Mouse (Mus musculus): Measurements from ENCODE around the gene Ppfibp1. TPM values are rescaled to one million over a fixed set of nuclear protein-coding genes. Genes with fewer than 3 reads are reported as not detected.
A peak's percentile ranks its signal among the peaks of the same experiment; 100 is the strongest.

Gene Ppfibp1
- polyA plus RNA-seq, 1 experiment from 2014 or later: 62.7 TPM

DNA sequence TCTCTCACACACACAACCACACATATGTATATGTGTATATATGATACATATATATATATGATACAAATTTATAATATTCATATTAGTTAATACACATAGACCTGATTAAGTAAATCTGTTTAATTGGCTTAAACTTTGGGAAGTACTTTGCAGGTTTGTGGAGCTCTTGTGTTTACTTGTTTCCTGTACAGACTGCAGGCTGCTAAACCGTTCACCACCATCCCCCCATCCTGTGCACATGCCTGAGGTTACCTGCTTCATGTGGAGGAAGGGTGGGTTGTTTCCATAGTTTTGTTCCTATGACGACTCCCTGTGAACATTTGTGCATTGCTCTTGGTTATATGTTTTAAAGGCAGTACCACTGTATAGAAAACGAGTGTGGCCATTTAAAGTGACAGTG is 83.1 kb downstream of the Ppfibp1 start:
- H3K27ac ChIP-seq (replicated peaks in 1 of 2; ENCODE audit: control insufficient read depth in 1 of 2, insufficient read depth in 1 of 2, low read depth in 2 of 2, low read length in 2 of 2): no peak overlapping the region
- no peak overlapping the region for H3K9ac ChIP-seq (ENCODE audit: low read length)
- no peak overlapping the region for H3K4me3 ChIP-seq (ENCODE audit: control insufficient read depth in 1 of 2, insufficient read depth in 1 of 2, low read depth in 1 of 2, low read length in 2 of 2)
- no peaks in the 10 kb centered on the region for H3K27me3 ChIP-seq (ENCODE audit: control insufficient read depth, insufficient read depth, low read length)
- no peak for ATAC-seq (ENCODE audit: insufficient number of reproducible peaks, insufficient read depth, low FRiP score, low read depth)
- H3K36me3 ChIP-seq (ENCODE audit: control insufficient read depth, insufficient read depth, low read length): peaks cover 2% of the 10 kb centered on the region; the same call in 1 of the 2 replicates
- 58% methylated on average over 3 of the region's 3 CpGs for WGBS
- H3K4me1 ChIP-seq (ENCODE audit: control insufficient read depth in 2 of 2, insufficient read depth in 2 of 2, low read length in 2 of 2): peaks cover 5 to 32% of the 10 kb centered on the region in 2 experiments
- H3K4me2 ChIP-seq (ENCODE audit: low read length): no peak overlapping the region
- no peaks in the 10 kb centered on the region for H3K9me3 ChIP-seq (ENCODE audit: control insufficient read depth, low read length)

DNA sequence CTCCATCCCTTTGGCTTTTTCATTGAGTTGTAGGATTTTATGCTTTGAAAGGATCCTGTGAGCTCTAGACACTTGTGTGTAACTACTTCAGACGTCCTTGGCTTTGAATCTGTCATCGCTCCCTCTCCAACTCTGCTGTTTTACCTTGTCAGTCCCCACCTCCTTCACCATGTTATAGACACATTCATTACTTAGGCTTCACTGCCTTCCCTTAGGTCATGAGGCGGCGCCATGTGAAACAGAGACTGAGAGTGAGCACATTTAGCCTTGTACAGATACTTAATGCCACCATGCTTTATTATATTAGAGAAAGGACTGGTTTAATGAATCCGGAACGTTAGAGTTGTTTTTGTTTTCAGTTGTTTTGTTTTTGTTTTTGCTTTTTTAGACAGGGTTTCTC is 83.7 kb downstream of the Ppfibp1 start:
- 49% methylated on average over 6 of the region's 6 CpGs for WGBS
- H3K4me3 ChIP-seq (ENCODE audit: control insufficient read depth in 1 of 2, insufficient read depth in 1 of 2, low read depth in 1 of 2, low read length in 2 of 2): no peak overlapping the region
- no peak overlapping the region for H3K9ac ChIP-seq (ENCODE audit: low read length)
- H3K4me2 ChIP-seq (ENCODE audit: low read length): no peak overlapping the region
- peaks cover 5 to 34% of the 10 kb centered on the region in 2 experiments for H3K4me1 ChIP-seq (ENCODE audit: control insufficient read depth in 2 of 2, insufficient read depth in 2 of 2, low read length in 2 of 2)
- peaks cover 8% of the 10 kb centered on the region for H3K36me3 ChIP-seq (ENCODE audit: control insufficient read depth, insufficient read depth, low read length)
- H3K9me3 ChIP-seq (ENCODE audit: control insufficient read depth, low read length): no peaks in the 10 kb centered on the region
- H3K27ac ChIP-seq (replicated peaks in 1 of 2; ENCODE audit: control insufficient read depth in 1 of 2, insufficient read depth in 1 of 2, low read depth in 2 of 2, low read length in 2 of 2): 0 out of 4 replicates have a peak overlapping the region, but pooled peaks of 1 of the 2 experiments have one; percentile 21
- no peaks in the 10 kb centered on the region for H3K27me3 ChIP-seq (ENCODE audit: control insufficient read depth, insufficient read depth, low read length)
- no peak for ATAC-seq (ENCODE audit: insufficient number of reproducible peaks, insufficient read depth, low FRiP score, low read depth)

DNA sequence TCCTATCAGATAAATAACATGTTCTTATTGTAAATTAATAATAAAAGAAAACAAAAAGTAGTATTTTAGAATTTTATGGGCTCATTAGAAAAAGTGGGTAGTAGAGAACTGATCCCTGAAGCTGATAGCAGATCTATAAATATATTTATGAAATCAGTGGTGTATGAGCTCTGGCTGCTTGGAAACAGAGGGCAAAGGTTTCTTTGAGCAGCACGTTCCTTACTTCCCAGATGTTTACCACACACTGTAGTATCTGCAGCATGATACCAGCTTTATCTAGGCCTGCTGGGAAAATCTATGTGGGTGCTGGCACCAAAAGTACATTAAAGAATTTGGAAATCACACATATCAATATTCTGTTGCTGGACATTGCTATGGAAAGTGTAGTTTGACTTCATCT is 84.5 kb downstream of the Ppfibp1 start:
- H3K9ac ChIP-seq (ENCODE audit: low read length): no peak overlapping the region
- no peak overlapping the region for H3K4me2 ChIP-seq (ENCODE audit: low read length)
- no peak for ATAC-seq (ENCODE audit: insufficient number of reproducible peaks, insufficient read depth, low FRiP score, low read depth)
- H3K36me3 ChIP-seq (ENCODE audit: control insufficient read depth, insufficient read depth, low read length): peaks cover 15% of the 10 kb centered on the region
- 45% methylated on average over 1 of the region's 1 CpGs for WGBS
- no peak overlapping the region for H3K4me3 ChIP-seq (ENCODE audit: control insufficient read depth in 1 of 2, insufficient read depth in 1 of 2, low read depth in 1 of 2, low read length in 2 of 2)
- no peaks in the 10 kb centered on the region for H3K27me3 ChIP-seq (ENCODE audit: control insufficient read depth, insufficient read depth, low read length)
- H3K4me1 ChIP-seq (ENCODE audit: control insufficient read depth in 2 of 2, insufficient read depth in 2 of 2, low read length in 2 of 2): peaks cover 5 to 34% of the 10 kb centered on the region in 2 experiments
- H3K27ac ChIP-seq (replicated peaks in 1 of 2; ENCODE audit: control insufficient read depth in 1 of 2, insufficient read depth in 1 of 2, low read depth in 2 of 2, low read length in 2 of 2): no peak overlapping the region
- H3K9me3 ChIP-seq (ENCODE audit: control insufficient read depth, low read length): no peaks in the 10 kb centered on the region

DNA sequence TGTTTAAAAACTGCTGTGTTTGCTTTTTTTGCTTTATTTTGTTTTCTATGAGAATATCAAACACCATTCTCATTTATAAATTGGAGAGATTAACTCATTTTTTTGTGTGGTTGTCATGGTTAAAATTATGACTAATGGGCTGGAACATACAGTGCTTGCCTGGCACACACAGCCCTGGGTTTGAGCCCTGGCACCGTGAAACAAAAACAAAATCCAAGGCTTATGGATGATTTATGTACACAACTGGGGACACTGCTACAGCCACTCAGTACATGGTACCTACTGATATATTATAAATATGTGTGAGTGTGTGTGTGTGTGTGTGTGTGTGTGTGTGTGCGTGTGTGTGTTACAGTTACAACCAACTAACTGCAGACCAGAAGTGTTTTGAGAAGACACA is 85.1 kb downstream of the Ppfibp1 start:
- Histone ChIP-seq H3K4me1 (ENCODE audit: control insufficient read depth in 2 of 2, insufficient read depth in 2 of 2, low read length in 2 of 2) (peaks cover 5 to 34% of the 10 kb centered on the region in 2 experiments), H3K36me3 (ENCODE audit: control insufficient read depth, insufficient read depth, low read length) (peaks cover 22% of the 10 kb centered on the region), H3K27ac (replicated peaks in 1 of 2; ENCODE audit: control insufficient read depth in 1 of 2, insufficient read depth in 1 of 2, low read depth in 2 of 2, low read length in 2 of 2) (no peak overlapping the region), H3K27me3 (ENCODE audit: control insufficient read depth, insufficient read depth, low read length) (no peaks in the 10 kb centered on the region), H3K9ac (ENCODE audit: low read length) (no peak overlapping the region), H3K4me2 (ENCODE audit: low read length) (no peak overlapping the region), H3K9me3 (ENCODE audit: control insufficient read depth, low read length) (no peaks in the 10 kb centered on the region), H3K4me3 (ENCODE audit: control insufficient read depth in 1 of 2, insufficient read depth in 1 of 2, low read depth in 1 of 2, low read length in 2 of 2) (no peak overlapping the region)
- 77% methylated on average over 2 of the region's 2 CpGs for WGBS
- ATAC-seq (ENCODE audit: insufficient number of reproducible peaks, insufficient read depth, low FRiP score, low read depth): no peak

DNA sequence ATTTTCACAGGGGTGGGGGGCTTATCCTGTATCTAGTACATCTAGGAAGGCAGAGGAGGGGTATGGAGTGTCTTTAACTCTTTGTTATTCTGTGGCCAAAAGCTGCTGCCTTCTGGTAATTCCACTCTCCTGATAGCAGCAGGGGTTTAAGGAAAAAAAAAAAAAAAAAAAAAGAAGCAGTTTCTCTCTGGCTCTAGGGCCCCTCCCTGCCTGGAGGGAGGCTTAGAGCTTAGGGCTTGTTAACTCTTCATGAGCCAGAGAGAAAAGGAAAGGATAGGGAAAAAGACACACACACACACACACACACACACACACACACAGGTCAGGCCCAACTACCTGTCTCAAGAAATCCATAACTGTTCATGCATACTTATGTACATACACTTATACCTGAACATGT is 85.5 kb downstream of the Ppfibp1 start:
- Histone ChIP-seq H3K27ac (replicated peaks in 1 of 2; ENCODE audit: control insufficient read depth in 1 of 2, insufficient read depth in 1 of 2, low read depth in 2 of 2, low read length in 2 of 2) (no peak overlapping the region), H3K36me3 (ENCODE audit: control insufficient read depth, insufficient read depth, low read length) (peaks cover 22% of the 10 kb centered on the region), H3K9ac (ENCODE audit: low read length) (no peak overlapping the region), H3K4me1 (ENCODE audit: control insufficient read depth in 2 of 2, insufficient read depth in 2 of 2, low read length in 2 of 2) (peaks cover 5 to 38% of the 10 kb centered on the region in 2 experiments), H3K9me3 (ENCODE audit: control insufficient read depth, low read length) (no peaks in the 10 kb centered on the region), H3K27me3 (ENCODE audit: control insufficient read depth, insufficient read depth, low read length) (no peaks in the 10 kb centered on the region), H3K4me2 (ENCODE audit: low read length) (no peak overlapping the region), H3K4me3 (ENCODE audit: control insufficient read depth in 1 of 2, insufficient read depth in 1 of 2, low read depth in 1 of 2, low read length in 2 of 2) (no peak overlapping the region)
- no peak for ATAC-seq (ENCODE audit: insufficient number of reproducible peaks, insufficient read depth, low FRiP score, low read depth)

DNA sequence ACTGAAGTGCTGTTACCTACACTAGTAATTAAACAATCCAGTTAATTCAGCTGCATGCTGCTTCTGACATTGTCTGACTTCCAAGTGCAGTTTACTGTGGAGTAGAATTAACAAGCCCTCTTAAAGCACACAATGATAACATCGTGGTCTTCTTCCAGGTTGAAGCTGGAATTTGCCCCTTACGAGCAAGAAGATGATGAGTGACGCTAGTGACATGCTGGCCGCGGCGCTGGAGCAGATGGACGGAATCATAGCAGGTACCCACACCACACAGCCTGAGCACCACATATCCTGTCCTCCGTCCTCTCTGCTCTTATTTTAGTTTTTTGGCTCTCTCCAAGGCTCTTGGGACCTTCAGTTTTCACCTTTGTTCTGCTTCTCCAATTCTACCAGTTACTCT is 88.2 kb downstream of the Ppfibp1 start:
- Histone ChIP-seq H3K27me3 (ENCODE audit: control insufficient read depth, insufficient read depth, low read length) (no peaks in the 10 kb centered on the region), H3K27ac (replicated peaks in 1 of 2; ENCODE audit: control insufficient read depth in 1 of 2, insufficient read depth in 1 of 2, low read depth in 2 of 2, low read length in 2 of 2) (peak overlapping the region in 1 of 2 experiments; percentile 59; a peak in 2 of 4 replicates), H3K4me1 (ENCODE audit: control insufficient read depth in 2 of 2, insufficient read depth in 2 of 2, low read length in 2 of 2) (peaks cover 18 to 59% of the 10 kb centered on the region in 2 experiments), H3K9ac (ENCODE audit: low read length) (no peak overlapping the region), H3K4me2 (ENCODE audit: low read length) (no peak overlapping the region), H3K9me3 (ENCODE audit: control insufficient read depth, low read length) (no peaks in the 10 kb centered on the region), H3K36me3 (ENCODE audit: control insufficient read depth, insufficient read depth, low read length) (peaks cover 26% of the 10 kb centered on the region), H3K4me3 (ENCODE audit: control insufficient read depth in 1 of 2, insufficient read depth in 1 of 2, low read depth in 1 of 2, low read length in 2 of 2) (no peak overlapping the region)
- no peak for ATAC-seq (ENCODE audit: insufficient number of reproducible peaks, insufficient read depth, low FRiP score, low read depth)
- 54% methylated on average over 8 of the region's 8 CpGs for WGBS

DNA sequence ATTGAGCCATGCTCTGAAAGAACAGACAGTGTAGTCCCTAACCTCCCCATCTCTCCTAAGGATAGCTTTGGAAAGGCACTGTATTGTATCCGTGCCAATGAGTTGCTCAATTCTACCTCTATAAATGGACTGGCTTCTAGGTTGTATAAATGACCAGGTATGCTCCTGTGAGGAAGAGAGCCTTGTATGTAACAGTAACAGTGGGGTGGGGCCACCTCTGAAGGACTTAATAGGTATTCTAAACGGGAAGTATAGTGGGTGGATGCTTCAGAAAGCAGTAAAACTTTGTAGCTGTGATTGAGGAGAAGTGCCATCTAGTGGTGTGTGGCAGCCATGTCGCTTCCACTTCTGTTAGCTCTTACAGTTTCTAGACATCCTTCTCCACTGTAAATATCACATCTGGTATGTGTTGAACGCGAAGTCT is 90.4 kb downstream of the Ppfibp1 start:
- 56% methylated on average over 5 of the region's 5 CpGs for WGBS
- H3K4me2 ChIP-seq (ENCODE audit: low read length): no peak overlapping the region
- ATAC-seq (ENCODE audit: insufficient number of reproducible peaks, insufficient read depth, low FRiP score, low read depth): no peak
- H3K27ac ChIP-seq (replicated peaks in 1 of 2; ENCODE audit: control insufficient read depth in 1 of 2, insufficient read depth in 1 of 2, low read depth in 2 of 2, low read length in 2 of 2): peak overlapping the region in 1 of 2 experiments; percentile 95; a peak in 1 of 4 replicates
- 0 out of 2 replicates have a peak overlapping the region, but pooled peaks have one; percentile 61 for H3K9ac ChIP-seq (ENCODE audit: low read length)
- H3K9me3 ChIP-seq (ENCODE audit: control insufficient read depth, low read length): no peaks in the 10 kb centered on the region
- H3K27me3 ChIP-seq (ENCODE audit: control insufficient read depth, insufficient read depth, low read length): no peaks in the 10 kb centered on the region
- peaks cover 18 to 39% of the 10 kb centered on the region in 2 experiments for H3K4me1 ChIP-seq (ENCODE audit: control insufficient read depth in 2 of 2, insufficient read depth in 2 of 2, low read length in 2 of 2)
- no peak overlapping the region for H3K4me3 ChIP-seq (ENCODE audit: control insufficient read depth in 1 of 2, insufficient read depth in 1 of 2, low read depth in 1 of 2, low read length in 2 of 2)
- peaks cover 39% of the 10 kb centered on the region for H3K36me3 ChIP-seq (ENCODE audit: control insufficient read depth, insufficient read depth, low read length)

DNA sequence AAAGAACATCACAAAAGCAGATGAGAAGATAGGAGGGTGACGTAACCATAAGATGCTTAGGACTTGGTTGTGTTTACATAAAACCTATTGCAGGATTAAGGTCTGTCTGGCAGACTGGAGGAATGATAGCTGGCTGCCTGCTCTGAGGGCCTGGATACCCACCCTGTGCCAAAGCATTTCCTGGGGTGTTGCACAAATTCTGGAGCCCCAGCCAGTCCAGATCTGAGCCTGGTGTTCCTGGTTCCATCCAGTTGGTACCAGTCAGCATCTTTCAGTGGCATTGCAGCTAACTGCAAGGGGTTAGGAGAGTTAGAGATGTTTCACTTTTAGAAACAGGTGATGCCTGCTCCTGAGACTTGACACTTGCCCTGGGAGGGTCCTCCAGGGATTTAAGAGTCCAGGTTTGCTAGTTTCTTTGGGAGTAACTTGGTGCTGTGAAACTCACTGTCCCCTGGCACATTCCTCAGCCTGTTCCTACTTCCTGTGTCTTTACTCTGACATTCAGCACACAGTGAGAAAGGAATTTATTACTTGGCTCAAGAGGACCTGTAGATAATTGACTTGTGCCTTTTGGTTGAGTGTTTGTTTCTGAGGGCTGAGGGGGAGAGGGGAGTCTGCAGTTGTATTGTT is 90.9 kb downstream of the Ppfibp1 start:
- Histone ChIP-seq H3K4me2 (ENCODE audit: low read length) (peak overlapping the region; percentile 31), H3K4me1 (ENCODE audit: control insufficient read depth in 2 of 2, insufficient read depth in 2 of 2, low read length in 2 of 2) (peaks cover 18 to 42% of the 10 kb centered on the region in 2 experiments), H3K9ac (ENCODE audit: low read length) (peak overlapping the region; percentile 61; the same call in 1 of the 2 replicates), H3K4me3 (ENCODE audit: control insufficient read depth in 1 of 2, insufficient read depth in 1 of 2, low read depth in 1 of 2, low read length in 2 of 2) (no peak overlapping the region), H3K27me3 (ENCODE audit: control insufficient read depth, insufficient read depth, low read length) (no peaks in the 10 kb centered on the region), H3K9me3 (ENCODE audit: control insufficient read depth, low read length) (no peaks in the 10 kb centered on the region), H3K36me3 (ENCODE audit: control insufficient read depth, insufficient read depth, low read length) (peaks cover 41% of the 10 kb centered on the region), H3K27ac (replicated peaks in 1 of 2; ENCODE audit: control insufficient read depth in 1 of 2, insufficient read depth in 1 of 2, low read depth in 2 of 2, low read length in 2 of 2) (peak overlapping the region; percentile 95 to 97)
- 38% methylated on average over 1 of the region's 1 CpGs for WGBS
- ATAC-seq (ENCODE audit: insufficient number of reproducible peaks, insufficient read depth, low FRiP score, low read depth): no peak

Measured in heart, embryonic 14.5 days (tissue).